Mouse (Mus musculus) kidney, adult 2 months (tissue): ENCODE measurements around the gene Tyk2.

Experiments
- CTCF ChIP-seq: fragments of 200-500 bp; conservative IDR thresholded peaks from 2 replicates; pipeline ENCODE4 v1.5.1; 2011; ENCODE audit warnings: low read depth, mild to moderate bottlenecking, control low read depth, low read length, moderate library complexity, mixed read lengths; ENCODE audit not compliant: insufficient read depth, insufficient read length
- POLR2A ChIP-seq: fragments of 200-500 bp; IDR thresholded peaks from one replicate; pipeline ENCODE4 v1.6.1; 2011; ENCODE audit warnings: low read depth, low read length, control low read depth

DNA sequence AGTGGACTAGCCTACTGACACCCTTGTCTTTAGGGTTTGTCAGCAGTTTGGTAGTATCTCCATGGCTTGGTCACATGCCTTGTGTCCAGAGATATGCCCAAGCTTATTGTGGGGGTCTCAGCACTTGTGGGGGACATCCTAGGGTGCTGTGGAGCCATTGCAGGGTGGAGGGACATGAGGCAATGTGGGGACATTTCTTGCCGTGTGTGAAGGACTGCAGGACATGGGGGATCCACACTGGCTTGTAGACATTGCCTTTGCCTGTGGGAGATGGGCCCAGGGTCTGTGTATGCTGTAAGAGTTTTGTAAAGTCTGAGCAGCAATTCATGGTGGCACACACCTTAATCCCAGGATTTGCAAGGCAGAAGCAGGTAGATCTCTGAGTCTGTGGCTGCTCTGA, 49.8 kb upstream of the Tyk2 start:
- no peak for TF ChIP-seq CTCF
- no peak for TF ChIP-seq POLR2A
